Mouse (Mus musculus) hindbrain, embryonic 13.5 days (tissue): Measurements from ENCODE around the gene Mitf. TPM values are rescaled to one million over a fixed set of nuclear protein-coding genes. Genes with fewer than 3 reads are reported as not detected.

Source experiments
- ATAC-seq: fragments of 200-750 bp; cut with Nextera tagmentation; 2 replicates; pipeline ENCODE4 v1.8.0; 2017; ENCODE audit warnings: moderate TSS enrichment; ENCODE audit not compliant: low FRiP score
- H3K27ac ChIP-seq: fragments of 300-500 bp; sonication (generic); 2 replicates; pipeline ENCODE4 v1.5.1; 2015; ENCODE audit warnings: inconsistent platforms, mild to moderate bottlenecking, moderate library complexity
- H3K27me3 ChIP-seq: fragments of 300-500 bp; sonication (generic); 2 replicates; pipeline ENCODE4 v1.6.1; 2015; ENCODE audit warnings: mild to moderate bottlenecking, inconsistent platforms
- H3K36me3 ChIP-seq: fragments of 300-500 bp; sonication (generic); 2 replicates; pipeline ENCODE4 v1.6.1; 2015; ENCODE audit warnings: mild to moderate bottlenecking, inconsistent platforms
- H3K4me1 ChIP-seq: fragments of 300-500 bp; sonication (generic); replicated peaks from 2 replicates; pipeline ENCODE4 v1.6.1; 2015; ENCODE audit warnings: inconsistent platforms
- H3K4me2 ChIP-seq: fragments of 300-500 bp; sonication (generic); 2 replicates; pipeline ENCODE4 v1.6.1; 2015; ENCODE audit warnings: inconsistent platforms, mild to moderate bottlenecking, moderate library complexity
- H3K4me3 ChIP-seq: fragments of 300-500 bp; sonication (generic); 2 replicates; pipeline ENCODE4 v1.5.1; 2015; ENCODE audit warnings: mild to moderate bottlenecking, inconsistent platforms
- H3K9ac ChIP-seq: fragments of 300-500 bp; sonication (generic); 2 replicates; pipeline ENCODE4 v1.6.1; 2015; ENCODE audit warnings: mild to moderate bottlenecking, inconsistent platforms
- H3K9me3 ChIP-seq: fragments of 300-500 bp; sonication (generic); 2 replicates; pipeline ENCODE4 v1.6.1; 2016; ENCODE audit warnings: inconsistent platforms
- WGBS: fragments of 180-500 bp; shearing (Covaris S2); methylation state at CpG from one replicate; pipeline ENCODE4 v1.1.7; 2015; 5-methylcytosine and 5-hydroxymethylcytosine counted together
- polyA plus RNA-seq: library from polyadenylated mRNA; unstranded; fragments of >200 nt; fragmentation: Nextera tagmentation; extraction: Ambion mirVana; gene quantifications from 2 replicates; pipeline ENCODE4 v1.2.1, GENCODE M21; 2015

The Mitf gene
- 1.8 and 2.1 TPM in 2 replicates for polyA plus RNA-seq

DNA sequence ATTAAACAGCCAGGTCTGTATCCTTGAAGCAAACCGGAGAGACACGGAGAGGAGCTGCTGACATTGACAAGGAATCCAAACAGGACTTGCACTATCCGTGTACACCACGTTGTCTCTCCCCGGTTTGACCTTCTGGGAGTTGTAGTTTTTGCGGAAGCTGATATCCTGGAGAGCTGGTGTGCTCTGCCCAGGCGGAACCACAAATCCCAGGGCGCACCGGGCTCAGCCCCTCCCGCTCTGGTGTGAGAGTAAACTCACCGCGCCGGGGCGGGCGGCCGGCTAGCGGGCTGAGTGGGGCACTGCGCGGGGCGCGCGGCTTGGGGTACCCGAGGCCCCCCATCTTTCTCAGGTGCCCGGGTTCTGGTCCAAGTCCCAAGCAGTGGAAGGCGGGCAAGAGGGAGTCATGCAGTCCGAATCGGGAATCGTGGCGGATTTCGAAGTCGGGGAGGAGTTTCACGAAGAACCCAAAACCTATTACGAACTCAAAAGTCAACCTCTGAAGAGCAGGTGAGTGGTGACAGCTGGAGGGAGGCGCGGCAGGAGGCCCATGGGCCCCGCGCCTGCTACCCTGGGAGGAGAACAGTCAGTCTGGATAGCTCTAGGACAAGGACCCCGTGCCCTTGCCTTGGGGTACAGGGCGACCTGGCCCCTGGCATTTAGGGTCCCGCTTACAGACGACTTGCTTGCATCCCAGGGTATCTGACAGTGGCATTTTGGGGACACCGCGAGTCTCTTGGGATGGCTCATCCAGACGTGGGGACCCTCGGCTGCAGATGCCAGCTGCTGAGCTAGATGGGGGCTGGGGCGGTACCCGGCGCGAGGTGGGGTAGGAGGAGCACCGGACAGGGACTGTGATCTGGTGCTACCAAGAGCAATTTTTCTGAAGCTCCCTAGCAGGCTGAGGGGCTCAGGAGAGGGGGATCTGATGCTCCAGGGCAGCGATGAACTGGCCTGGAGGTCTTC lies at the start of gene Mitf:
Gene Mitf (plus strand): TSS at position 272 of the 963 bp plus-strand sequence.
- WGBS, result under 1% methylated on average over 51 of the region's 51 CpGs
- Histone ChIP-seq H3K27me3 (peaks cover 26% of the 10 kb centered on the region; the same call in 1 of the 2 replicates), H3K4me3 (peak within 1 kb of the TSS; percentile 68), H3K27ac (no peak within 1 kb of the TSS), H3K36me3 (no peaks in the 10 kb centered on the region), H3K9me3 (no peaks in the 10 kb centered on the region), H3K4me1 (peaks cover 11% of the 10 kb centered on the region), H3K9ac (peak within 1 kb of the TSS; percentile 72), H3K4me2 (peak within 1 kb of the TSS; percentile 100)
- peak; percentile 99 for ATAC-seq

DNA sequence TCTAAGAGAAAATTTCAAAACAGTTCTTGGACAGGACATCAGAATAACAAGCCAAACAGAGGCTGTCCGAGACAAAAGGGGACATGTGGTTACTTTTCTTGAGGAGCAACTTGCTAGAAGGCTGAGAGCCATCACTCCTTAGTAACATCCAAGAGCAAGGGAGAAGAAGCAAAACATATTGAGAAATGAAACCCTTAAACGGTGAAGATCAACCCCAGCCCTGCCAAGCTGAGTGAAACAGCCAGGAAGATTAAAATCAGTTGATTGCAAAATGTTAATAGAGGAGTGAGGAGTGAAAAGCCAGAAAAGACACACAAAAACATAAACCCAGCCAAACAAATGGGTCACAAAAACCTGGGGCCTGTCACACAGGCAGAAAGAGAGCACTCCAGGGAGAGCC lies 49.5 kb upstream of the Mitf start:
- Histone ChIP-seq H3K9me3 (no peaks in the 10 kb centered on the region), H3K36me3 (no peaks in the 10 kb centered on the region), H3K4me1 (no peaks in the 10 kb centered on the region), H3K4me3 (no peak overlapping the region), H3K27me3 (peaks cover 4% of the 10 kb centered on the region; the same call in 1 of the 2 replicates), H3K9ac (no peak overlapping the region), H3K27ac (no peak overlapping the region), H3K4me2 (no peak overlapping the region)
- no peak for ATAC-seq
- 84% methylated on average over 2 of the region's 2 CpGs for WGBS

GRCm38 (mm10) chr6:97758884-97759283 lies 48.0 kb upstream of the Mitf start:
- no peak overlapping the region for H3K9ac ChIP-seq
- peaks cover 4% of the 10 kb centered on the region; the same call in 1 of the 2 replicates for H3K27me3 ChIP-seq
- H3K9me3 ChIP-seq, result no peaks in the 10 kb centered on the region
- H3K4me1 ChIP-seq, result no peaks in the 10 kb centered on the region
- no peak overlapping the region for H3K4me3 ChIP-seq
- 43% methylated on average over 4 of the region's 4 CpGs for WGBS
- no peak overlapping the region for H3K4me2 ChIP-seq
- no peak for ATAC-seq
- H3K27ac ChIP-seq, result no peak overlapping the region
- H3K36me3 ChIP-seq, result no peaks in the 10 kb centered on the region

- ATAC-seq, result no peak
- no peak overlapping the region for H3K4me3 ChIP-seq
- H3K36me3 ChIP-seq, result no peaks in the 10 kb centered on the region
- no peaks in the 10 kb centered on the region for H3K9me3 ChIP-seq
- no peaks in the 10 kb centered on the region for H3K4me1 ChIP-seq
- 16% methylated on average over 4 of the region's 4 CpGs for WGBS
- H3K27ac ChIP-seq, result no peak overlapping the region
- H3K27me3 ChIP-seq, result peaks cover 4% of the 10 kb centered on the region; the same call in 1 of the 2 replicates
- H3K4me2 ChIP-seq, result no peak overlapping the region
- H3K9ac ChIP-seq, result no peak overlapping the region
These were observed 47.6 kb upstream of the Mitf start for GRCm38 (mm10) chr6:97759301-97759700.

GRCm38 (mm10) chr6:97761326-97761725 lies 45.5 kb upstream of the Mitf start:
- 6% methylated on average over 4 of the region's 4 CpGs for WGBS
- H3K9ac ChIP-seq, result no peak overlapping the region

GRCm38 (mm10) chr6:97763970-97764369 lies 42.9 kb upstream of the Mitf start:
- no peaks in the 10 kb centered on the region for H3K9me3 ChIP-seq
- peaks cover 1% of the 10 kb centered on the region; the same call in 1 of the 2 replicates for H3K27me3 ChIP-seq
- H3K4me2 ChIP-seq, result no peak overlapping the region
- WGBS, result 62% methylated on average over 3 of the region's 3 CpGs
- H3K4me3 ChIP-seq, result no peak overlapping the region
- H3K9ac ChIP-seq, result no peak overlapping the region
- no peak overlapping the region for H3K27ac ChIP-seq
- H3K4me1 ChIP-seq, result no peaks in the 10 kb centered on the region
- no peak for ATAC-seq
- no peaks in the 10 kb centered on the region for H3K36me3 ChIP-seq

More at GRCm38 (mm10) chr6:97761326-97761725, 45.5 kb upstream of the Mitf start:
- Histone ChIP-seq H3K27me3 (peaks cover 4% of the 10 kb centered on the region; the same call in 1 of the 2 replicates), H3K4me2 (no peak overlapping the region), H3K27ac (no peak overlapping the region), H3K4me1 (no peaks in the 10 kb centered on the region), H3K36me3 (no peaks in the 10 kb centered on the region), H3K9me3 (no peaks in the 10 kb centered on the region), H3K4me3 (no peak overlapping the region)
- no peak for ATAC-seq

- Histone ChIP-seq H3K4me2 (no peak overlapping the region), H3K36me3 (no peaks in the 10 kb centered on the region), H3K27ac (no peak overlapping the region), H3K4me1 (no peaks in the 10 kb centered on the region), H3K27me3 (no peaks in the 10 kb centered on the region), H3K9ac (no peak overlapping the region), H3K4me3 (no peak overlapping the region), H3K9me3 (no peaks in the 10 kb centered on the region)
- ATAC-seq, result no peak
- WGBS, result 88% methylated on average over 2 of the region's 2 CpGs
These were observed 39.0 kb upstream of the Mitf start for GRCm38 (mm10) chr6:97767836-97768235.

- Histone ChIP-seq H3K27ac (no peak overlapping the region), H3K9ac (no peak overlapping the region), H3K4me2 (no peak overlapping the region), H3K4me1 (no peaks in the 10 kb centered on the region), H3K27me3 (no peaks in the 10 kb centered on the region), H3K4me3 (no peak overlapping the region), H3K9me3 (no peaks in the 10 kb centered on the region), H3K36me3 (no peaks in the 10 kb centered on the region)
- WGBS, result 88% methylated on average over 7 of the region's 7 CpGs
- ATAC-seq, result no peak
These were observed 37.3 kb upstream of the Mitf start for GRCm38 (mm10) chr6:97769549-97769948.

DNA sequence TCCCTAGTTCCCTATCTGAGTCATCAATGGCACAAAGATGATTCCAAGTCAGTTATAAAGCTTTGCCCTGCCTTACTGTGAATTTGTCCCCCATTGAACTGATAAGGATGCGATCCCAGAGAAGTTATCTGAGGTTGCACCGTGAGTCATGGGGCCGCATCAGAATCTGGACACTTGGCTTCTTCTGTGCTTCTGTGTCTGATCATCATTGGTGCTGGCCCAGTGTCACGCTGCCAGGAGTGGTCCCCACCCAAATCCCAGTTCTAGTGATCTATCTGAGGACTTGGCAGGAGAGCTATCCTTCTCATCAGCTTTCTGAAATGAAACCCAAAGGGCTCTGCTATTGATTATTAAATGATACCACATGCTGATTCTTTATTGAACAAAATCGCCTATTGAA lies 25.5 kb upstream of the Mitf start:
- no peaks in the 10 kb centered on the region for H3K36me3 ChIP-seq
- ATAC-seq, result no peak
- 92% methylated on average over 5 of the region's 5 CpGs for WGBS
- H3K9ac ChIP-seq, result no peak overlapping the region
- no peak overlapping the region for H3K4me2 ChIP-seq
- H3K27me3 ChIP-seq, result no peaks in the 10 kb centered on the region
- no peaks in the 10 kb centered on the region for H3K9me3 ChIP-seq
- no peaks in the 10 kb centered on the region for H3K4me1 ChIP-seq
- H3K27ac ChIP-seq, result no peak overlapping the region
- no peak overlapping the region for H3K4me3 ChIP-seq

DNA sequence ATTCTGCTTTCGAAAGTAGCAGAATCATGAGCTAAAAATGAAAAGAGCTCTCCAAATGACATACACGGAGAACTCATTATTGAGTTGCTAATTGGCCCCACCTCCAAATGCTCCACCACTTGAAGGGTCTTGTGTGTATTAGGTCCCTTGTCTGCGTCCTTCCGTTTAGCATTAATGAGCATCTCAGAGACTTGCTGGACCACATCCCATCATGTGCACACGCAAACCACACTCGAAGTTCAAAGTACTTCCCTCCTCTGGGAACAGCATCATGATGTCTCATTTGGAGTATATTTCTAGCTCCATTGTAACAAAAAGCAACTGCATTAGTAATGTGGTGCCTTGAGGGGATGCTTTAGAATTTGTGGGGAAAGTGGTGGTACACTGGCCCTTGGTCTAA lies 24.6 kb upstream of the Mitf start:
- WGBS, result 81% methylated on average over 6 of the region's 6 CpGs
- no peak for ATAC-seq
- H3K4me1 ChIP-seq, result no peaks in the 10 kb centered on the region

GRCm38 (mm10) chr6:97786871-97787270 lies 20.0 kb upstream of the Mitf start:
- no peaks in the 10 kb centered on the region for H3K4me1 ChIP-seq
- H3K9ac ChIP-seq, result no peak overlapping the region
- no peak for ATAC-seq
- no peaks in the 10 kb centered on the region for H3K27me3 ChIP-seq
- H3K4me2 ChIP-seq, result no peak overlapping the region
- H3K36me3 ChIP-seq, result no peaks in the 10 kb centered on the region
- H3K9me3 ChIP-seq, result no peaks in the 10 kb centered on the region
- 81% methylated on average over 4 of the region's 4 CpGs for WGBS
- no peak overlapping the region for H3K27ac ChIP-seq
- no peak overlapping the region for H3K4me3 ChIP-seq

More for the DNA sequence above, 24.6 kb upstream of the Mitf start:
- H3K9me3 ChIP-seq, result no peaks in the 10 kb centered on the region
- no peak overlapping the region for H3K27ac ChIP-seq
- no peak overlapping the region for H3K4me3 ChIP-seq
- H3K9ac ChIP-seq, result no peak overlapping the region
- no peaks in the 10 kb centered on the region for H3K36me3 ChIP-seq
- no peaks in the 10 kb centered on the region for H3K27me3 ChIP-seq
- H3K4me2 ChIP-seq, result no peak overlapping the region

- Histone ChIP-seq H3K4me2 (no peak overlapping the region), H3K36me3 (no peaks in the 10 kb centered on the region), H3K27ac (no peak overlapping the region), H3K27me3 (no peaks in the 10 kb centered on the region), H3K9me3 (no peaks in the 10 kb centered on the region), H3K4me3 (no peak overlapping the region), H3K4me1 (no peaks in the 10 kb centered on the region), H3K9ac (no peak overlapping the region)
- 84% methylated on average over 9 of the region's 9 CpGs for WGBS
- no peak for ATAC-seq
These were observed 18.4 kb upstream of the Mitf start for GRCm38 (mm10) chr6:97788361-97788974.
